Mouse (Mus musculus): ENCODE results near the gene Olfr372.

Olfr372 gene

GRCm38 (mm10) chr8:72099377-72100103, 58.5 kb downstream of the Olfr372 start:
- DNase-seq (ENCODE audit: low spot score in 2 of 2): peak; percentile 24 to 33

- no peak for DNase-seq (ENCODE audit: low spot score in 2 of 2)
Observed at GRCm38 (mm10) chr8:72105165-72105564, 64.1 kb downstream of the Olfr372 start.

GRCm38 (mm10) chr8:72106740-72107139, 65.7 kb downstream of the Olfr372 start, which contains the start of gene Olfr374:
Gene Olfr374 (plus strand): TSS chr8:72107040.
- DNase-seq (ENCODE audit: low spot score in 2 of 2): no peak
